Mouse (Mus musculus) ES-Bruce4 (cell line): ENCODE data around the gene Mettl17. TPM values are rescaled to one million over a fixed set of nuclear protein-coding genes. Genes with fewer than 3 reads are reported as not detected.
A peak's percentile ranks its signal among the peaks of the same experiment; 100 is the strongest.

Experiments used
- H3K27ac ChIP-seq: 2 replicates; pipeline ENCODE4 v1.5.1; 2012; ENCODE audit warnings: low read length, inconsistent platforms; ENCODE audit not compliant: insufficient read depth
- H3K27me3 ChIP-seq: 2 replicates; pipeline ENCODE4 v1.6.1; 2012; ENCODE audit warnings: mild to moderate bottlenecking, low read length, inconsistent platforms; ENCODE audit not compliant: control insufficient read depth, poor library complexity, insufficient read depth, severe bottlenecking
- H3K36me3 ChIP-seq: 2 replicates; pipeline ENCODE4 v1.6.1; 2012; ENCODE audit warnings: inconsistent platforms, mild to moderate bottlenecking, low read length, moderate library complexity; ENCODE audit not compliant: control insufficient read depth, poor library complexity, insufficient read depth, severe bottlenecking
- H3K4me1 ChIP-seq: one replicate; pipeline ENCODE4 v1.8.1; 2011; ENCODE audit warnings: low read length; ENCODE audit not compliant: control insufficient read depth, insufficient read depth
- H3K4me3 ChIP-seq: 2 replicates; pipeline ENCODE4 v1.5.1; 2011; ENCODE audit warnings: low read depth, mild to moderate bottlenecking, low read length
- H3K9ac ChIP-seq: 2 replicates; pipeline ENCODE4 v1.6.1; 2012; ENCODE audit warnings: low read depth, mild to moderate bottlenecking, inconsistent platforms; ENCODE audit not compliant: poor library complexity, severe bottlenecking
- H3K9me3 ChIP-seq: replicated peaks from 2 replicates; pipeline ENCODE4 v1.6.1; 2012; ENCODE audit warnings: mild to moderate bottlenecking, low read length, inconsistent platforms; ENCODE audit not compliant: control insufficient read depth, poor library complexity, insufficient read depth, severe bottlenecking
- CTCF ChIP-seq: IDR thresholded peaks from one replicate; pipeline ENCODE4 v1.8.1; 2011; ENCODE audit warnings: low read depth, low read length
- EP300 ChIP-seq: IDR thresholded peaks from 2 replicates; pipeline ENCODE4 v1.6.1; 2011; ENCODE audit warnings: low read depth, low read length; ENCODE audit not compliant: insufficient read depth
- POLR2A ChIP-seq: IDR thresholded peaks from one replicate; pipeline ENCODE4 v1.8.1; 2011; ENCODE audit warnings: low read length; ENCODE audit not compliant: insufficient read depth
- polyA plus RNA-seq: library from polyadenylated mRNA; stranded (reverse); fragments of >200 nt; gene quantifications from 2 replicates; pipeline ENCODE4 v1.2.4, GENCODE M21; 2011; ENCODE audit warnings: low read depth; ENCODE audit not compliant: missing spikeins, insufficient read depth, insufficient read length

Mettl17 gene
- polyA plus RNA-seq, 1 experiment, result 19.2 TPM

GRCm38 (mm10) chr14:51883527-51884030, 1.1 kb upstream of the Mettl17 start:
- Histone ChIP-seq H3K36me3 (peaks cover 16% of the 10 kb centered on the region; the same call in 1 of the 2 replicates), H3K9ac (peak overlapping the region; percentile 75), H3K27me3 (no peaks in the 10 kb centered on the region), H3K27ac (peak overlapping the region; percentile 82), H3K4me3 (0 out of 2 replicates have a peak overlapping the region, but pooled peaks have one; percentile 36), H3K9me3 (no peaks in the 10 kb centered on the region), H3K4me1 (peaks cover 2% of the 10 kb centered on the region)
- TF ChIP-seq EP300 (no peak), POLR2A (no peak), CTCF (no peak)

GRCm38 (mm10) chr14:51884031-51884544, 554 bp upstream of the Mettl17 start:
- H3K36me3 ChIP-seq, result peaks cover 21% of the 10 kb centered on the region
- H3K9me3 ChIP-seq, result no peaks in the 10 kb centered on the region
- H3K9ac ChIP-seq, result peak overlapping the region; percentile 75
- TF ChIP-seq CTCF (no peak), POLR2A (no peak), EP300 (no peak)
- H3K4me3 ChIP-seq, result peak overlapping the region; percentile 36
- H3K27ac ChIP-seq, result peak overlapping the region; percentile 82
- peaks cover 2% of the 10 kb centered on the region for H3K4me1 ChIP-seq
- no peaks in the 10 kb centered on the region for H3K27me3 ChIP-seq

- H3K36me3 ChIP-seq, result peaks cover 37% of the 10 kb centered on the region
- peak overlapping the region; percentile 23; the same call in 1 of the 2 replicates for H3K4me3 ChIP-seq
- no peak overlapping the region for H3K9ac ChIP-seq
- H3K4me1 ChIP-seq, result peaks cover 2% of the 10 kb centered on the region
- no peak for TF ChIP-seq CTCF
- TF ChIP-seq POLR2A, result no peak
- no peak for TF ChIP-seq EP300
- H3K9me3 ChIP-seq, result no peaks in the 10 kb centered on the region
- no peaks in the 10 kb centered on the region for H3K27me3 ChIP-seq
- H3K27ac ChIP-seq, result no peak overlapping the region
These were observed 1.4 kb downstream of the Mettl17 start for GRCm38 (mm10) chr14:51886051-51886450.

- H3K9ac ChIP-seq, result no peak overlapping the region
- H3K27me3 ChIP-seq, result no peaks in the 10 kb centered on the region
- no peaks in the 10 kb centered on the region for H3K9me3 ChIP-seq
- H3K4me1 ChIP-seq, result peaks cover 5% of the 10 kb centered on the region
- no peak for TF ChIP-seq EP300
- no peak for TF ChIP-seq CTCF
- no peak for TF ChIP-seq POLR2A
- H3K4me3 ChIP-seq, result no peak overlapping the region
- H3K36me3 ChIP-seq, result peaks cover 43% of the 10 kb centered on the region
- no peak overlapping the region for H3K27ac ChIP-seq
These were observed 5.2 kb downstream of the Mettl17 start for GRCm38 (mm10) chr14:51889833-51890232.

- H3K36me3 ChIP-seq, result peaks cover 36% of the 10 kb centered on the region
- H3K4me3 ChIP-seq, result no peak within 1 kb of the TSS
- H3K9ac ChIP-seq, result no peak within 1 kb of the TSS
- TF ChIP-seq EP300, result no peak
- no peak for TF ChIP-seq CTCF
- H3K27me3 ChIP-seq, result no peaks in the 10 kb centered on the region
- H3K4me1 ChIP-seq, result peaks cover 3% of the 10 kb centered on the region
- H3K9me3 ChIP-seq, result no peaks in the 10 kb centered on the region
- H3K27ac ChIP-seq, result peak within 1 kb of the TSS; percentile 64
These were observed 7.7 kb downstream of the Mettl17 start, which contains the start of gene Slc39a2 for GRCm38 (mm10) chr14:51892191-51892939. TSS of gene Slc39a2 (plus strand) at chr14:51892889.

- H3K4me1 ChIP-seq, result peaks cover 3% of the 10 kb centered on the region
These were observed 8.6 kb downstream of the Mettl17 start for GRCm38 (mm10) chr14:51893094-51893794.

More at GRCm38 (mm10) chr14:51893094-51893794, 8.6 kb downstream of the Mettl17 start:
- Histone ChIP-seq H3K27me3 (no peaks in the 10 kb centered on the region), H3K9me3 (no peaks in the 10 kb centered on the region), H3K9ac (no peak overlapping the region), H3K4me3 (no peak overlapping the region), H3K36me3 (peaks cover 29% of the 10 kb centered on the region), H3K27ac (peak overlapping the region; percentile 64)
- TF ChIP-seq EP300 (no peak), CTCF (no peak), POLR2A (no peak)
